In the genomic region with DNA sequence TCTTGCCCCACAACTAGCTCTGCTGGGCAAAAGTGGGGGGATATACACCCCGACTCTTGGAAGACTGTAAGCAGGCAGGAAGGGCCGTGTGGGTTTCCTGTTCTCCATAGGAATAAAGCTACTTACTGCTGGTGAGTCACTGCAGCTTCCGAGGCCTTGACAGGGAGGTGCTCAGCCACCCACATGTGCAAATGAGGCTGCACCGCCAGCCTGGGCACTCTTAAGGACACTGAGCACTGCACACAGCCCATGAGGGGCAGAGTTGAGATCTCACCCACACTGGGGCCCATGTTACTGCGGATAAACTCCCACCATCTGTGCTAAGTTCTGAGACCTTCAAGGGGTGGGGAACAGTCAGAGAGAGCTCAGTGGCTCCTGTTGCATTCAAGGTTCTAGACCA, we compare ENCODE assay signal across 36 mouse cellular contexts. TPM values are rescaled to one million over a fixed set of nuclear protein-coding genes. Genes with fewer than 3 reads are reported as not detected.
A peak's percentile ranks its signal among the peaks of the same experiment; 100 is the strongest.
DNase-seq lines count a peak whose midpoint lies in the region; ATAC-seq lines count a peak whose summit lies in the region.
"Had no signal": no experiment of that assay in that cellular context is flagged by ENCODE, and none has a peak within 500 bp of the region (broad histone marks: within the 10 kb centered on the region; RNA-seq: fewer than 3 reads in every experiment).

No protein-coding gene starts in this region.

- H3K4me2 ChIP-seq in liver, embryonic 12.5 days = no peak overlapping the region
- H3K4me2 ChIP-seq: embryonic facial prominence, embryonic 12.5 days; forebrain, embryonic 15.5 days; heart, embryonic 13.5 days; hindbrain, embryonic 14.5 days; limb, embryonic 12.5 days; liver, embryonic 11.5 days; midbrain, embryonic 11.5 days had no signal

- H3K4me1 ChIP-seq in liver, embryonic 12.5 days = peaks cover 6% of the 10 kb centered on the region; the same call in 1 of the 2 replicates

- no peak overlapping the region for H3K27ac ChIP-seq in liver, embryonic 12.5 days
- H3K27ac ChIP-seq: embryonic facial prominence, embryonic 12.5 days; forebrain, embryonic 15.5 days; heart, embryonic 13.5 days; hindbrain, embryonic 14.5 days; limb, embryonic 12.5 days had no signal

- peak; percentile 50 to 68 for DNase-seq in left cerebral cortex, adult 18-20 months (ENCODE audit: low spot score in 2 of 2)
- no peak for DNase-seq in left cerebral cortex, adult 11 months (ENCODE audit: low spot score)
- peak; percentile 35 for DNase-seq in right cerebral cortex, postnatal 25 days
- no peak for DNase-seq in right cerebral cortex, postnatal 14 days
- DNase-seq in adrenal gland, postnatal 14 days = peak; percentile 58
- DNase-seq in telencephalon, adult 2 months (ENCODE audit: low read depth, low spot score) = peak; percentile 48
- no peak for DNase-seq in thymus, postnatal 36 days
- DNase-seq: B cell, adult 2 months; cerebellum, adult 11-12 months; cerebellum, adult 9-11 months; embryo, embryonic 11 days; gastrocnemius, postnatal 10 days; heart, postnatal 10 days; kidney, adult 9 months; kidney, postnatal 10 days; layer of hippocampus, adult 9-11 months; liver, postnatal 0 days; lung, postnatal 36 days; thymus, postnatal 14 days had no signal

- H3K9me3 ChIP-seq in liver, embryonic 12.5 days (replicated peaks) = no peaks in the 10 kb centered on the region
- H3K9me3 ChIP-seq: embryonic facial prominence, embryonic 12.5 days; forebrain, embryonic 15.5 days; heart, embryonic 13.5 days; limb, embryonic 12.5 days had no signal

- WGBS in liver, embryonic 12.5 days (ENCODE audit: insufficient replicate concordance) = 31% methylated on average over 5 of the region's 5 CpGs

- H3K36me3 ChIP-seq in liver, embryonic 12.5 days = no peaks in the 10 kb centered on the region
- H3K36me3 ChIP-seq: embryonic facial prominence, embryonic 12.5 days; forebrain, embryonic 15.5 days; heart, embryonic 13.5 days; limb, embryonic 12.5 days had no signal

- peaks cover 71% of the 10 kb centered on the region for H3K27me3 ChIP-seq in liver, embryonic 12.5 days (replicated peaks)
- H3K27me3 ChIP-seq: forebrain, embryonic 15.5 days had no signal

- H3K4me3 ChIP-seq in liver, embryonic 12.5 days = no peak overlapping the region
- H3K4me3 ChIP-seq: embryonic facial prominence, embryonic 12.5 days; forebrain, embryonic 15.5 days; heart, embryonic 13.5 days; limb, embryonic 12.5 days had no signal

- ATAC-seq in liver, embryonic 12.5 days = no peak
- ATAC-seq: activated CD4-positive, CD25-positive, alpha-beta regulatory T cell, adult 4 months; forebrain, embryonic 15.5 days; intestine, postnatal 0 days; liver, postnatal 0 days; midbrain, embryonic 16.5 days had no signal

- no peak overlapping the region for H3K9ac ChIP-seq in liver, embryonic 12.5 days
- H3K9ac ChIP-seq: embryonic facial prominence, embryonic 12.5 days; forebrain, embryonic 15.5 days; heart, embryonic 13.5 days; hindbrain, embryonic 14.5 days; limb, embryonic 12.5 days; liver, postnatal 0 days had no signal

RNA-seq across cellular contexts. Expression of a gene that starts 3.1 kb away (rescaled TPM):
- 100 to 1,000 TPM; 118 to 130 TPM for total RNA-seq in left cerebral cortex, adult 18-20 months (2021)
- 4.9 and 6.4 TPM in 2 replicates for total RNA-seq in adrenal gland, postnatal 14 days (2021)
- 0.02 TPM in 1 of 2 replicates, not detected in the other for polyA plus RNA-seq in liver, embryonic 12.5 days (2016; fragmentation: Nextera tagmentation; extraction: Ambion mirVana)
- total RNA-seq: hematopoietic stem cell, adult 5-6 weeks; megakaryocyte, adult 5-6 weeks had no signal

RNA-seq across cellular contexts. Expression of a gene that starts 19.6 kb away (rescaled TPM):
- total RNA-seq in left cerebral cortex, adult 18-20 months (2021) = not detected
- not detected in 2 replicates for total RNA-seq in adrenal gland, postnatal 14 days (2021)
- not detected in 2 replicates for polyA plus RNA-seq in liver, embryonic 12.5 days (2016; fragmentation: Nextera tagmentation; extraction: Ambion mirVana)
- total RNA-seq: gastrocnemius, postnatal 10 days; heart, adult 8-10 months; heart, postnatal 10 days; hematopoietic stem cell, adult 5-6 weeks; left cerebral cortex, adult 8-10 months; megakaryocyte, adult 5-6 weeks had no signal
- polyA plus RNA-seq: embryonic facial prominence, embryonic 12.5 days; forebrain, embryonic 15.5 days; heart, embryonic 13.5 days; hindbrain, embryonic 14.5 days; intestine, postnatal 0 days; liver, embryonic 11.5 days; liver, postnatal 0 days; lung, embryonic 16.5 days; midbrain, embryonic 11.5 days; midbrain, embryonic 16.5 days; neural tube, embryonic 11.5 days had no signal

RNA-seq across cellular contexts. Expression of a gene that starts 43.7 kb away (rescaled TPM):
- total RNA-seq in left cerebral cortex, adult 18-20 months (2021) = not detected
- total RNA-seq in adrenal gland, postnatal 14 days (2021) = not detected in 2 replicates
- polyA plus RNA-seq in liver, embryonic 12.5 days (2016; fragmentation: Nextera tagmentation; extraction: Ambion mirVana) = not detected in 2 replicates
- total RNA-seq: gastrocnemius, postnatal 10 days; heart, adult 8-10 months; heart, postnatal 10 days; hematopoietic stem cell, adult 5-6 weeks; left cerebral cortex, adult 8-10 months; megakaryocyte, adult 5-6 weeks had no signal
- polyA plus RNA-seq: activated CD4-positive, CD25-positive, alpha-beta regulatory T cell, adult 4 months; embryonic facial prominence, embryonic 12.5 days; forebrain, embryonic 15.5 days; heart, embryonic 13.5 days; hindbrain, embryonic 14.5 days; intestine, postnatal 0 days; limb, embryonic 12.5 days; liver, embryonic 11.5 days; liver, postnatal 0 days; lung, embryonic 16.5 days; midbrain, embryonic 11.5 days; midbrain, embryonic 16.5 days; neural tube, embryonic 11.5 days had no signal

RNA-seq across cellular contexts. Expression of a gene that starts 51.0 kb away (rescaled TPM):
- not detected for total RNA-seq in left cerebral cortex, adult 18-20 months (2021)
- not detected in 2 replicates for total RNA-seq in adrenal gland, postnatal 14 days (2021)
- not detected in 2 replicates for polyA plus RNA-seq in liver, embryonic 12.5 days (2016; fragmentation: Nextera tagmentation; extraction: Ambion mirVana)
- total RNA-seq: gastrocnemius, postnatal 10 days; heart, adult 8-10 months; heart, postnatal 10 days; hematopoietic stem cell, adult 5-6 weeks; left cerebral cortex, adult 8-10 months; megakaryocyte, adult 5-6 weeks had no signal
- polyA plus RNA-seq: activated CD4-positive, CD25-positive, alpha-beta regulatory T cell, adult 4 months; embryonic facial prominence, embryonic 12.5 days; forebrain, embryonic 15.5 days; heart, embryonic 13.5 days; hindbrain, embryonic 14.5 days; intestine, postnatal 0 days; limb, embryonic 12.5 days; liver, embryonic 11.5 days; liver, postnatal 0 days; lung, embryonic 16.5 days; midbrain, embryonic 11.5 days; midbrain, embryonic 16.5 days; neural tube, embryonic 11.5 days had no signal

Comparison
In these comparisons a context has a peak if more than half of its experiments do, and no peak if none do; other contexts are left out.
1. DNase-seq: peak in left cerebral cortex, adult 18-20 months (2 of 2), right cerebral cortex, postnatal 25 days (single experiment), adrenal gland, postnatal 14 days (single experiment) and telencephalon, adult 2 months (single experiment); none in left cerebral cortex, adult 11 months (single experiment), right cerebral cortex, postnatal 14 days (single experiment) and thymus, postnatal 36 days (0 of 2).
2. RNA of a gene that starts 3.1 kb away (total RNA-seq): 118 to 130 TPM in left cerebral cortex, adult 18-20 months; 4.9 to 6.4 TPM in adrenal gland, postnatal 14 days; every median in the first group is over 10 times any median in the second.